ENCODE assay signal across 8 mouse cellular contexts in genomic region chr13:23309495-23310011, GRCm38 (mm10). TPM values are rescaled to one million over a fixed set of nuclear protein-coding genes. Genes with fewer than 3 reads are reported as not detected.
DNase-seq lines count a peak whose midpoint lies in the region; ATAC-seq and TF ChIP-seq lines count a peak whose summit lies in the region.

No protein-coding gene starts in this region.

- H3K27me3 ChIP-seq in hindbrain, embryonic 16.5 days (replicated peaks; ENCODE audit: control insufficient read depth, insufficient read depth, low read length) = peaks cover 49% of the 10 kb centered on the region
- H3K27me3 ChIP-seq in midbrain, embryonic 16.5 days (ENCODE audit: control insufficient read depth, insufficient read depth, low read depth, low read length) = peaks cover 48% of the 10 kb centered on the region

- DNase-seq in kidney, postnatal 4 days = peak; percentile 22 to 31
- no peak for DNase-seq in kidney, adult 9 months
- no peak for DNase-seq in c-Kit-positive CD71-positive TER-119-positive erythroid progenitor cells, embryonic 14.5 days (ENCODE audit: low spot score)
- no peak for DNase-seq in spleen, postnatal 4 days (ENCODE audit: low spot score in 2 of 2)
- DNase-seq in lung, adult 2 months = no peak

- H3K9me3 ChIP-seq in hindbrain, embryonic 16.5 days (ENCODE audit: control insufficient read depth, low read length) = no peaks in the 10 kb centered on the region
- H3K9me3 ChIP-seq in midbrain, embryonic 16.5 days (replicated peaks; ENCODE audit: control insufficient read depth, low read length, poor library complexity, severe bottlenecking) = no peaks in the 10 kb centered on the region

- no peak for TF ChIP-seq CTCF in cortical plate, adult 2 months (IDR thresholded peaks at IDR 0.05; ENCODE audit: extremely low read depth, insufficient read depth, low read length)
- TF ChIP-seq CTCF in lung, adult 2 months (IDR thresholded peaks at IDR 0.05; ENCODE audit: insufficient read depth, low read length) = no peak

- peak overlapping the region; percentile 33 for H3K4me3 ChIP-seq in cortical plate, adult 2 months (ENCODE audit: insufficient read depth, low read length)
- peak overlapping the region; percentile 41 for H3K4me3 ChIP-seq in hindbrain, embryonic 16.5 days (ENCODE audit: low read length)
- peak overlapping the region; percentile 29 for H3K4me3 ChIP-seq in midbrain, embryonic 16.5 days (ENCODE audit: low read depth, low read length)
- no peak overlapping the region for H3K4me3 ChIP-seq in lung, adult 2 months (replicated peaks; ENCODE audit: extremely low read depth, low read depth, low read length)

- ATAC-seq in hindbrain, embryonic 16.5 days = no peak
- no peak for ATAC-seq in midbrain, embryonic 16.5 days

- no peak overlapping the region; the same call in 1 of the 2 replicates for H3K9ac ChIP-seq in hindbrain, embryonic 16.5 days (ENCODE audit: low read depth, low read length)
- no peak overlapping the region for H3K9ac ChIP-seq in midbrain, embryonic 16.5 days (ENCODE audit: low read depth, low read length)

- no peak overlapping the region for H3K27ac ChIP-seq in cortical plate, adult 2 months (ENCODE audit: insufficient read depth, low read length)
- H3K27ac ChIP-seq in hindbrain, embryonic 16.5 days (ENCODE audit: low read depth, low read length) = no peak overlapping the region
- H3K27ac ChIP-seq in midbrain, embryonic 16.5 days (ENCODE audit: low read length) = no peak overlapping the region

- no peaks in the 10 kb centered on the region for H3K4me1 ChIP-seq in cortical plate, adult 2 months (ENCODE audit: control insufficient read depth, insufficient read depth, low read length)
- peaks cover 21% of the 10 kb centered on the region for H3K4me1 ChIP-seq in hindbrain, embryonic 16.5 days (ENCODE audit: control insufficient read depth, insufficient read depth, low read depth, low read length)
- peaks cover 19% of the 10 kb centered on the region for H3K4me1 ChIP-seq in midbrain, embryonic 16.5 days (ENCODE audit: control insufficient read depth, insufficient read depth, low read length)
- H3K4me1 ChIP-seq in lung, adult 2 months (ENCODE audit: control insufficient read depth, insufficient read depth, low read length) = no peaks in the 10 kb centered on the region

- no peaks in the 10 kb centered on the region for H3K36me3 ChIP-seq in hindbrain, embryonic 16.5 days (ENCODE audit: control insufficient read depth, insufficient read depth, low read length)
- H3K36me3 ChIP-seq in midbrain, embryonic 16.5 days (ENCODE audit: control insufficient read depth, insufficient read depth, low read length) = no peaks in the 10 kb centered on the region

- under 1% methylated on average over 28 of the region's 28 CpGs for WGBS in hindbrain, embryonic 16.5 days
- WGBS in midbrain, embryonic 16.5 days = 2% methylated on average over 28 of the region's 28 CpGs
- 4% methylated on average over 28 of the region's 28 CpGs for WGBS in lung, adult 2 months

- TF ChIP-seq POLR2A in cortical plate, adult 2 months (IDR thresholded peaks at IDR 0.05; ENCODE audit: extremely low read depth, insufficient read depth, low read length) = no peak
- no peak for TF ChIP-seq POLR2A in lung, adult 2 months (IDR thresholded peaks at IDR 0.05; ENCODE audit: borderline replicate concordance, extremely low read depth, low read depth, low read length)

- peak overlapping the region; percentile 62 for H3K4me2 ChIP-seq in hindbrain, embryonic 16.5 days (ENCODE audit: low read length)
- H3K4me2 ChIP-seq in midbrain, embryonic 16.5 days (ENCODE audit: low read length) = peak overlapping the region; percentile 54

RNA-seq across cellular contexts. Expression of gene Zfp322a, which starts 59.5 kb away (rescaled TPM):
- polyA plus RNA-seq in cortical plate, adult 2 months (2012; rRNA removed) = 14.3 and 14.8 TPM in 2 replicates
- polyA plus RNA-seq in hindbrain, embryonic 16.5 days (2015; fragmentation: Nextera tagmentation; extraction: Ambion mirVana) = 46.2 and 48.2 TPM in 2 replicates
- 55.5 and 57.4 TPM in 2 replicates for polyA plus RNA-seq in midbrain, embryonic 16.5 days (2015; fragmentation: Nextera tagmentation; extraction: Ambion mirVana)
- 1.4 and 2.4 TPM in 2 replicates for polyA plus RNA-seq in lung, adult 2 months (2012; rRNA removed)

Comparison
In these comparisons a context has a peak if more than half of its experiments do, and no peak if none do; other contexts are left out.
1. DNase-seq: peak in kidney, postnatal 4 days (2 of 2); none in kidney, adult 9 months (single experiment), c-Kit-positive CD71-positive TER-119-positive erythroid progenitor cells, embryonic 14.5 days (single experiment), spleen, postnatal 4 days (0 of 2) and lung, adult 2 months (single experiment).